Mouse (Mus musculus) left cerebral cortex, adult 11 months (tissue): ENCODE results near the gene Nup98.

ENCODE experiments used
- DNase-seq: peaks from one replicate; pipeline ENCODE4 v3.0.0; 2022; ENCODE audit warnings: low spot score

Gene Nup98

GRCm38 (mm10) chr7:102117382-102117781 lies 92.6 kb downstream of the Nup98 start:
- no peak for DNase-seq

GRCm38 (mm10) chr7:102116579-102117331 lies 93.2 kb downstream of the Nup98 start, which contains the start of gene Chrna10:
TSS of gene Chrna10 (minus strand) at chr7:102116828.
- no peak for DNase-seq

DNA sequence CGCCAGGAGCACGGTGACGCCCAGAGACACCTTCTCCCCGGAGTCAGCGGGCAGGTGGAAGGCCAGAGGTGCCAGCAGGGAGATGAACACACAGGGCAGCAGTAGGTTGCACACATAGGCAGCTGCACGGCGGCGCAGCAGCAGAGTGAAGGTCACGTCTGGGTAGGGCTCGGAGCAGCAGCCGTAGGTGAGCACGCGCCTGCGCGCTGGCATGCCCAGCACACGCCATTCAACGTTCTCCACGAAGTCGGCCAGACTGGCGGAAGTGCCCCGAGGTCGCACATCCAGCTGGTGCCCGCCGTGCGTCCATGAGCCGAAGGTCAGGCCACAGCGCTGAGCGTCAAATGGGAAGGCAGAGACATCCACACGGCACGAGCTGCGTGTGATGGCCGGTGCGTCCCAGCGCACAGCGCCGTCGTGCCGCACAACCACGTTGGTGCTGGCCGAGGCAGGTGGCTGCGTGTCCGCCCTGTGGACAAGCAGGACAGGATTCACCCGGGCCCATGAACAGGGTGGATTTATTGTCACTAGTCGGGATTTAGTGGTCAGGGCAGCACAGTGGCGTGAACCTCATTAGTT lies 96.7 kb downstream of the Nup98 start:
- DNase-seq: no peak

- DNase-seq: no peak
Measured at GRCm38 (mm10) chr7:102109746-102110145, 100.2 kb downstream of the Nup98 start.

DNA sequence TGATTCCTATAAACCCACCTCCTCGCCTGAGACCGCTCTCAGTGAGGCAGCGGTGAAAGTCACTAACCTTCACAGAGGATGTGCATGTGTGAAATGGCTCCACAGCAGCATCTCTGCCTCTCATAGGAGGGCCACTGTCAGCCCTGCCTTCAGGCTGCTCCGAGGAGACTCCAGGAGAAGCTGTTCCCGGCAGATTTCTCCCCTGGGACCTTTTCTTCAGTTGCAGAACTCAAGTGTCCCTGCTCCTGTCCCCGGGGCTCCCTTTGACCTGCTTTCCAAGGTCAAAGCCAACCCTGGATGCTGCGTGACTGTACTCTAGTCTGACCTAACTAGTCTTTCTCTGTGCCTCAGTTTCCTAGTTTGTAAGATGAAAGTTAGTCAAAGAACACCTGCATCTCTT lies 100.8 kb downstream of the Nup98 start, which contains the start of gene Art5:
Art5 (minus strand) TSS at position 319 of the 400 bp plus-strand sequence.
- DNase-seq: no peak

- no peak for DNase-seq
Measured at GRCm38 (mm10) chr7:102108206-102108605, 101.8 kb downstream of the Nup98 start.

DNA sequence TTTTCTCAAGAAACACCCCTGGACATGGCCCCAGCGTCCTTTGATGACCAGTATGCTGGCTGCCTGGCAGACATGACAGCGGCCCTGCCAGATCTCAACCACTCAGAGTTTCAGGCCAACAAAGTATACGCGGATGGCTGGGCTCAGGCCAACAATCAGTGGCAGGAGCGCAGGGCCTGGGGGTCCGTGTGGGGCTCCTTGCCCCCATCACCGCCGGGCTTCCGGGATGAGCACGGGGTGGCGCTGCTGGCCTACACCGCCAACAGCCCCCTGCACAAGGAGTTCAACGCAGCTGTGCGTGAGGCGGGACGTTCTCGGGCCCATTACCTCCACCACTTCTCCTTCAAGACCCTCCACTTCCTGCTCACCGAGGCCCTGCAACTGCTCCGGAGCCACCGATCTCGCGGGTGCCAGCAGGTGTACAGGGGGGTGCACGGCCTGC lies 103.3 kb downstream of the Nup98 start:
- DNase-seq: no peak

- no peak for DNase-seq
Measured at GRCm38 (mm10) chr7:102104126-102104525, 105.8 kb downstream of the Nup98 start.

GRCm38 (mm10) chr7:102103555-102103954 lies 106.4 kb downstream of the Nup98 start:
- DNase-seq: no peak

DNA sequence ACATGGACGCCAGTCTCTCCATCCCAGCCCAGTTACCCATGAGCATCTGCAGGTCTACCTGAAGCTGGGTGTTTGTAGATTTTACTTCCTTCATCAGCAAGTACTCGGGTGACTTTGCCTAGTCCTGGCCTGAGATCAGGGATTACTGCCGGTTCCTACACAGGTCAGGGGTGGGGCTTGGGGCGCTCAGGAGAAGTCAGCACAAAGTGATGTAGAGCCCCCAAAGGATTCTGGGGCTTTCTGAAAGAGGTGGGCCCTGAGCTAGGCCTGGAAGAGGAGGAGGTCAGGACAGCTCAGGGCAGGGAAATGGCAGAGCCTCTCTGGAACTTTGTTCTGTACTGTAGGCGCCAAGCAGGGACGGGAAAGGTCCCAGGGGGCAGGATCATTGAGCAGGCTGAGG lies 107.3 kb downstream of the Nup98 start:
- DNase-seq: no peak

DNA sequence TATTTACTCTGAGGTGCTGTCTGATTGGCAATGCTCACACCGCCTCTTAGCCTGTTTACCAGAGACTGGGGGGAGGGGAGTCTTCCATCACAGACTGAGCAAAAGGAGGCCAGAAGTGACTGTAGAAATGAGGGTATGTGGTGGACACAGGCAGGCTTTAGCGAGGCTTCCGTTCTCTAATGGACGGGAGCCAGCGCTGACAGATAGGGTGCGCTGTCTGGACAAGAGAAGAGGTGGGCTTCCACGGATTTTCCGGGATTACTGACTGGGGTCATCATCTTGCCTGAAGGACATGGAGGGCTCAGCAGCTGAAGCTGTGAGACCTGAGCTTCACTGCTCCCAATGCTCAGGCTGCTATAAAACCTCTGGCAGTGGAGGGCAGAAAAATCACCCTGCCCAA lies 107.7 kb downstream of the Nup98 start:
- DNase-seq: no peak

- no peak for DNase-seq
Measured at GRCm38 (mm10) chr7:102101487-102101886, 108.5 kb downstream of the Nup98 start, which contains the start of gene Art1. TSS of gene Art1 (plus strand) at chr7:102101743.

DNA sequence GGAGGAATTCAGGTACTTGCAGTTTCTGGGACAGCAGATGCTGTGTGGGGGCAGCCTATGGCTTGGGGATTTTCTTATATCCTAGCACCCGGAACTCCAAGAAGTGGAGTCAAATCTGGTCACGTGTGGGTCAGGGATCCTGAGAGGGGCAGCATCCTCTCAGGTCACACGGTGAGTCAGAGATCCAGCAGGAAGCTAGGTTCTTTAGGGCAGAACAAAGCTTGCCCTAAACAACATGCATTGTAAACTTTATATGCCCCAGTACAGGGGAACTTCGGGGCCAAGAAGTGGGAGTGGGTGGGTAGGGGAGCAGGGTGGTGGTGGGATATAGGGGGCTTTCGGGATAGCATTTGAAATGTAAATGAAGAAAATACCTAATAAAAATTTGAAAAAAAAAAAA lies 109.1 kb downstream of the Nup98 start:
- no peak for DNase-seq

DNA sequence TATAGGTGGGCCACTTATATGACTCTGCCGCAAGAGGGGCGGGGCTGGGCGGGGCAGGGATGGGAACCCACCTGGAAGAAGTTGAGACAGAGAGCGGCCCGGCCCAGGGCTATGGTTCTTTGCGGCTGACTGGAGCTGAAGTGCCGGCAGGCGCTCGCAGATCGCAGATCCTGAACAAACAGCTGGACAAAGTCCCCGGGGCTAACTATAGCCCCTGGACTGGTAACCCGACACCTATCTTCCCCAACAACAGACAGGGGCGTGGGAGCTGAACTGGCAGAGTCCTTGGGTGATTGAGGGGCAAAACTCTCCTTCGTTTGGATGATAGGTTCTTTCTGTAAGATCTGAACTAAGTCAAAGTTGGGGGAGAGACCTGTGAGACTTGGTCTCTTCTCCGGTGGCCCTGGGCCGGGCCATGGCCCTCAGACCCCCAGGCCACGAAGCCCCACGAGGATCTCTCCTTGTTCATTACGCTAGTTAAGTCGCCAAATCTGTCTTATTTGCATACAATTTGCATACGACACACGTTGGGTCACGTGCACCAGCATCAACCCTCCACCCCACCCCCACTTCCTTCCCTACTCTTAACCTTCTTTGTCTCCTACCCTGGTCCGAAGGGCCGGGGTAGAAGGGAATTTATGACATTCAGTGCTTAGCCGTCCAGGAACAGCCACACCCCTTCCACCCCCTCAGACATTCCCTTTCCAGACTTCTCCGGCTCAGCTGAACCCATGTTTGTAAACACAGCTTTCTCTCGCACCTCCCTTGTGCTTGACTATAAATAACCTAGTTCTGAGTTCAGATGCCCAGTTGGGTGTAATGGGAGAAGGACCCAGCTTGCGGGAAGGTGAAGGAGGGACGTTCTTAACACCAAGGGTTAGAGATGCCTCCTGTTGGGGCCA lies 110.0 kb downstream of the Nup98 start:
- no peak for DNase-seq

- DNase-seq: no peak
Measured at GRCm38 (mm10) chr7:102087336-102087735, 122.6 kb downstream of the Nup98 start.

DNA sequence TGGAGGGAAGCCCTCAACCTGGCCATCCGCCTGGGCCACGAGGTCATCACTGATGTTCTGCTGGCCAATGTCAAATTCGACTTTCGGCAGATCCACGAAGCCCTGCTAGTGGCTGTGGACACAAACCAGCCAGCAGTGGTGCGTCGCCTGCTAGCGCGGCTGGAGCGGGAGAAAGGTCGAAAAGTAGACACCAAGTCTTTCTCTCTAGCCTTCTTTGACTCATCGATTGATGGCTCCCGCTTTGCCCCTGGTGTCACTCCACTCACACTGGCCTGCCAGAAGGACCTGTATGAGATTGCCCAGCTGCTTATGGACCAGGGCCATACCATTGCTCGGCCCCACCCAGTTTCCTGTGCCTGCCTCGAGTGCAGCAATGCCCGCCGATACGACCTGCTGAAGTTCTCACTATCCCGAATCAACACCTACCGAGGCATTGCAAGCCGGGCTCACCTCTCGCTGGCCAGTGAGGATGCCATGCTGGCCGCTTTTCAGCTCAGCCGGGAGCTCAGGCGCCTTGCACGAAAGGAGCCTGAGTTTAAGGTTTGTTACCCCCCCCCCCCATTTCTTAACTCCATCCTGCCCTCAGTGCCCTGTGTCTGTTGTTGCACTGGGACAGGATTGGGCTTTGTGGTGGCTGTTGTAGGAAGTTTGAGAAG lies 125.8 kb downstream of the Nup98 start:
- no peak for DNase-seq

DNA sequence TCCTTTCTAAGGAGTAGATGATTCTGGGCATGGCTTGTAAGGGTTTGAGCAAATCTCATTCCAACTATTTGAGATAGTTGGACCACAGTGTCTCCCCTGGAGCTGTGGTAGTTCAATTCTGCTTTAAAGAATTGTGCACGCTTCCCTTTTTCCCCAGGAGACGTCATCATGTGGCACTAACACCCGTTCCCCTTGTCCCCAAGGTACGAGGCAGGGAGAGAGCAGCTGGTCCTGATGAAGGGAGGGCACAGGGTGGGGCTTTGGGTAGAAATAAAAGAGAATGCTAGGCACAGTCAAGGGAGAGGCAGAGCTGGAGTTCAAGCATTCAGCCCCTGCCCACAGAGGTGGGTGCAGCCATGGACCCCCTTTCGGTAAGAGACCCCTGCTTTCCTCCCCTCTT lies 127.2 kb downstream of the Nup98 start, which contains the start of gene Trpc2:
Trpc2 (plus strand) TSS at position 301 of the 400 bp plus-strand sequence.
- no peak for DNase-seq

- DNase-seq: no peak
Measured at GRCm38 (mm10) chr7:102081784-102082183, 128.2 kb downstream of the Nup98 start.

DNA sequence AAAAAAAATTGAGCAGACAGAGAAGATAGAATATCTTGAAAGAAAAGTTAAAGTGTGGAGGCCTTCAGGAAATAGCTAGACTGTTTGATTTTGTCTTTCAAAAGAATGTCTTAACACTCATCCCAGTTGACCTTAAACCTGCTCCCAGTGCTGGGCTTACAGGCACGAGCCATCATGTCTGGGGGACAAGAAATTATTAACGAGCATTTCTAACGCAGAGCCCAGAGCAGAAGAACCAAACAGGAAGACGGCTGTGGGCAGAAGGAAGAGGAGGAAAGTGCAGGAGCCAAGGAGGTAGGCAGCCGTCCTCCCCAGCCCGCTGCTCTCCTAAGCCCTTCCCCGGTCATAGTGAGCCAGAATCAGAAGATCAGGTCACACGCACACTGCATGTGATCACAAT lies 129.7 kb downstream of the Nup98 start:
- DNase-seq: no peak

DNA sequence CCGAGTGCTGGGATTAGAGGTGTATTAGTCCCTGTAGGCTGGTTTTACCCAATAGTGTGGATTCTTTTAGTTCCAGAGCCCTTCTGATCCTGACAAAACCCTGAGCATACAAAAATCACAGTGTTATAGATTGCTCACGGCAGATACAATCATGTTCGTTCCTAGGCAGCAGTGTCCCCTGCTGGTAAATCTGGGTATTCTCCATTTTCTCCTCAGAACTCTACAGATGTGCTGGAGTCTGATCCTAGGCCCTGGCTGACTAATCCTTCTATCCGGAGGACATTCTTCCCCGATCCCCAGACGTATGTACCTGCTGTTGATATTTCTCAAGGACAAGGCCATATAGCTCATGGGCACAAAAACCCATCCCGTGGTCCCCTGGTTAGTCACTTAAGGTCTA lies 131.5 kb downstream of the Nup98 start:
- DNase-seq: no peak

DNA sequence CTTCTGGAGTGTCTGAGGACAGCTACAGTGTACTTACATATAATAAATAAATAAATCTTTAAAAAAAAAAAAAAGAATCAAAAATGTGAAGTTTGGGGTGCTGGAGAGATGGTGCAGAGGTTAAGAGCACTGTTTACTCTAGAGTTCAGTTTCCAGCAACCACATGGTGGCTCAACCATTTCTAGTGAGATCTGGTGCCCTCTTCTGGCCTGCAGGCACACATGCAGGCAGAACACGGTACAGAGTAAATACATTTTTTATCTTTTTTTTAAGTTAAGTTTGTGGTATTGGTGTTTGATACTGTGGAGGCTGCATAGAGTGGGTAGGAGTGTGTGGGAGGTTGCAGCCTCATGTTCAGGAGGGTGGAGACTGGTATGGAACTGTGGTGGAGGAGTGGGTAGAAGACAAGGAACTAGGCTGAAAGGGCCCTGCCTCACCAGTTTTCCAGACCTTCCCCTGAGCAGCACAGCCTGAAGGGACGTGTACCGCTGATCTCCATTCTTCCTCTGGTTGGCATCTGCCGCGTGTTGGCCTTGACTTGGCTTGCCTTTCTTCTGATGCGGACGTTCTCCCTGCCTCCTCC lies 133.2 kb downstream of the Nup98 start:
- no peak for DNase-seq
